Comparison of ENCODE assay signal across 8 mouse cellular contexts in genomic region chr11:85482737-85483467, GRCm38 (mm10).
DNase-seq lines count a peak whose midpoint lies in the region; ATAC-seq and TF ChIP-seq lines count a peak whose summit lies in the region.

No protein-coding gene starts in this region.

- no peaks in the 10 kb centered on the region for H3K9me3 ChIP-seq in hindbrain, embryonic 10.5 days
- H3K9me3 ChIP-seq in hindbrain, embryonic 13.5 days, result no peaks in the 10 kb centered on the region
- H3K9me3 ChIP-seq in liver, embryonic 13.5 days (replicated peaks), result no peaks in the 10 kb centered on the region
- no peaks in the 10 kb centered on the region for H3K9me3 ChIP-seq in intestine, embryonic 16.5 days (ENCODE audit: control insufficient read depth, low read length)

- peak; percentile 72 for TF ChIP-seq CTCF in Patski (IDR thresholded peaks at IDR 0.05)

- H3K4me2 ChIP-seq in hindbrain, embryonic 13.5 days, result no peak overlapping the region
- H3K4me2 ChIP-seq in liver, embryonic 13.5 days, result no peak overlapping the region
- no peak overlapping the region for H3K4me2 ChIP-seq in intestine, embryonic 16.5 days (ENCODE audit: low read depth, low read length)

- no peak overlapping the region for H3K4me3 ChIP-seq in hindbrain, embryonic 10.5 days
- no peak overlapping the region for H3K4me3 ChIP-seq in hindbrain, embryonic 13.5 days
- H3K4me3 ChIP-seq in liver, embryonic 13.5 days (replicated peaks), result no peak overlapping the region
- no peak overlapping the region for H3K4me3 ChIP-seq in intestine, embryonic 16.5 days (ENCODE audit: low read length)

- WGBS in hindbrain, embryonic 10.5 days, result 63% methylated on average over 6 of the region's 6 CpGs
- 67% methylated on average over 6 of the region's 6 CpGs for WGBS in hindbrain, embryonic 13.5 days
- whole genome bisulfite sequencing in liver, embryonic 13.5 days (ENCODE audit: insufficient replicate concordance), result 53% methylated on average over 6 of the region's 6 CpGs
- WGBS in intestine, embryonic 16.5 days, result 72% methylated on average over 6 of the region's 6 CpGs

- POLR2A ChIA-PET in Patski (lab: Charles Lee), result no interaction called here

- CTCF ChIA-PET in Patski (lab: Charles Lee), result no interaction called here

- in situ Hi-C loops in Patski (cut with MboI; ENCODE audit: low pct_unique_long_range_greater_than_20kb), result no loop called here

- H3K4me1 ChIP-seq in hindbrain, embryonic 10.5 days (replicated peaks), result 0 out of 2 replicates have a peak, but pooled peaks cover 2% of the 10 kb centered on the region
- H3K4me1 ChIP-seq in hindbrain, embryonic 13.5 days (replicated peaks), result no peaks in the 10 kb centered on the region; the same call in 1 of the 2 replicates
- H3K4me1 ChIP-seq in liver, embryonic 13.5 days (replicated peaks), result no peaks in the 10 kb centered on the region
- no peaks in the 10 kb centered on the region for H3K4me1 ChIP-seq in intestine, embryonic 16.5 days (ENCODE audit: control insufficient read depth, insufficient read depth, low read length)

- H3K9ac ChIP-seq in hindbrain, embryonic 13.5 days, result no peak overlapping the region
- H3K9ac ChIP-seq in liver, embryonic 13.5 days, result no peak overlapping the region
- H3K9ac ChIP-seq in intestine, embryonic 16.5 days (ENCODE audit: low read depth, low read length), result no peak overlapping the region

- DNase-seq in hindbrain, embryonic 10.5 days (ENCODE audit: low spot score), result peak; percentile 30
- peak; percentile 64 for DNase-seq in A20 (ENCODE audit: low read depth, low spot score)
- no peak for DNase-seq in Patski (ENCODE audit: low read depth, low spot score)
- peak; percentile 13 for DNase-seq in liver, embryonic 13.5 days
- no peak for DNase-seq in ovary, postnatal 10 days (ENCODE audit: low spot score)

- no peak for ATAC-seq in hindbrain, embryonic 13.5 days (ENCODE audit: low FRiP score)
- no peak for ATAC-seq in Patski
- no peak for ATAC-seq in liver, embryonic 13.5 days (ENCODE audit: low read depth)
- ATAC-seq in activated CD4-positive, CD25-positive, alpha-beta regulatory T cell, adult 4 months, result no peak
- ATAC-seq in intestine, embryonic 16.5 days, result no peak

- no peaks in the 10 kb centered on the region for H3K36me3 ChIP-seq in hindbrain, embryonic 10.5 days
- H3K36me3 ChIP-seq in hindbrain, embryonic 13.5 days, result no peaks in the 10 kb centered on the region
- H3K36me3 ChIP-seq in liver, embryonic 13.5 days, result no peaks in the 10 kb centered on the region
- H3K36me3 ChIP-seq in intestine, embryonic 16.5 days (ENCODE audit: control insufficient read depth, insufficient read depth, low read length), result no peaks in the 10 kb centered on the region

- no peaks in the 10 kb centered on the region for H3K27me3 ChIP-seq in hindbrain, embryonic 10.5 days (ENCODE audit: insufficient read depth, poor library complexity, severe bottlenecking)
- no peaks in the 10 kb centered on the region for H3K27me3 ChIP-seq in hindbrain, embryonic 13.5 days
- H3K27me3 ChIP-seq in Patski, result no peaks in the 10 kb centered on the region
- no peaks in the 10 kb centered on the region for H3K27me3 ChIP-seq in liver, embryonic 13.5 days
- no peaks in the 10 kb centered on the region for H3K27me3 ChIP-seq in intestine, embryonic 16.5 days (replicated peaks; ENCODE audit: control insufficient read depth, insufficient read depth, low read length)

- no peak overlapping the region for H3K27ac ChIP-seq in hindbrain, embryonic 10.5 days
- H3K27ac ChIP-seq in hindbrain, embryonic 13.5 days, result no peak overlapping the region
- no peak overlapping the region for H3K27ac ChIP-seq in liver, embryonic 13.5 days
- H3K27ac ChIP-seq in intestine, embryonic 16.5 days (ENCODE audit: low read length), result no peak overlapping the region

Comparison
In these comparisons a context has a peak if more than half of its experiments do, and no peak if none do; other contexts are left out.
1. DNase-seq: peak in hindbrain, embryonic 10.5 days (single experiment), A20 (single experiment) and liver, embryonic 13.5 days (single experiment); none in Patski (single experiment) and ovary, postnatal 10 days (single experiment).